Mouse (Mus musculus) heart, embryonic 16.5 days (tissue): ENCODE results near the gene Rdh11. TPM values are rescaled to one million over a fixed set of nuclear protein-coding genes. Genes with fewer than 3 reads are reported as not detected.
"Not testable (repeated sequence)": the region's sequence is repeated elsewhere in the genome, so short reads cannot be mapped to it uniquely, and the experiment has no call there.

Experiments
- ATAC-seq: fragments of 200-750 bp; cut with Nextera tagmentation; replicated peaks from 2 replicates; pipeline ENCODE4 v1.8.0; 2017; ENCODE audit warnings: moderate number of reproducible peaks; ENCODE audit not compliant: insufficient read depth, low FRiP score; ENCODE audit errors: extremely low read depth
- H3K27ac ChIP-seq: fragments of 300-500 bp; sonication (generic); 2 replicates; pipeline ENCODE4 v1.5.1; 2014; ENCODE audit warnings: mild to moderate bottlenecking, low read length, control low read depth, moderate library complexity
- H3K27me3 ChIP-seq: fragments of 300-500 bp; sonication (generic); 2 replicates; pipeline ENCODE4 v1.6.1; 2014; ENCODE audit warnings: low read length, mixed read lengths; ENCODE audit not compliant: control insufficient read depth, insufficient read depth
- H3K36me3 ChIP-seq: fragments of 300-500 bp; sonication (generic); 2 replicates; pipeline ENCODE4 v1.6.1; 2014; ENCODE audit not compliant: control insufficient read depth, insufficient read depth
- H3K4me1 ChIP-seq: fragments of 300-500 bp; sonication (generic); 2 replicates; pipeline ENCODE4 v1.6.1; 2014; ENCODE audit warnings: low read length, mixed read lengths; ENCODE audit not compliant: control insufficient read depth, insufficient read depth
- H3K4me2 ChIP-seq: fragments of 300-500 bp; sonication (generic); 2 replicates; pipeline ENCODE4 v1.6.1; 2014; ENCODE audit warnings: low read depth, mild to moderate bottlenecking, control low read depth, low read length
- H3K4me3 ChIP-seq: fragments of 300-500 bp; sonication (generic); 2 replicates; pipeline ENCODE4 v1.5.1; 2014; ENCODE audit warnings: mild to moderate bottlenecking, control low read depth, low read length
- H3K9ac ChIP-seq: fragments of 300-500 bp; sonication (generic); 2 replicates; pipeline ENCODE4 v1.6.1; 2014; ENCODE audit warnings: low read length, control low read depth
- H3K9me3 ChIP-seq: fragments of 300-500 bp; sonication (generic); replicated peaks from 2 replicates; pipeline ENCODE4 v1.6.1; 2016; ENCODE audit warnings: low read length; ENCODE audit not compliant: control insufficient read depth
- WGBS: fragments of 180-500 bp; shearing (Covaris S2); extraction: QIAGEN DNeasy Blood & Tissue Kit; methylation state at CpG from one replicate; pipeline ENCODE4 v1.1.7; 2014; 5-methylcytosine and 5-hydroxymethylcytosine counted together
- polyA plus RNA-seq: library from polyadenylated mRNA; unstranded; fragments of >200 nt; fragmentation: Nextera tagmentation; extraction: Ambion mirVana; gene quantifications from 2 replicates; pipeline ENCODE4 v1.2.1, GENCODE M21; 2015

The Rdh11 gene
- polyA plus RNA-seq, 1 experiment from 2014 or later, result 13.8 TPM

DNA sequence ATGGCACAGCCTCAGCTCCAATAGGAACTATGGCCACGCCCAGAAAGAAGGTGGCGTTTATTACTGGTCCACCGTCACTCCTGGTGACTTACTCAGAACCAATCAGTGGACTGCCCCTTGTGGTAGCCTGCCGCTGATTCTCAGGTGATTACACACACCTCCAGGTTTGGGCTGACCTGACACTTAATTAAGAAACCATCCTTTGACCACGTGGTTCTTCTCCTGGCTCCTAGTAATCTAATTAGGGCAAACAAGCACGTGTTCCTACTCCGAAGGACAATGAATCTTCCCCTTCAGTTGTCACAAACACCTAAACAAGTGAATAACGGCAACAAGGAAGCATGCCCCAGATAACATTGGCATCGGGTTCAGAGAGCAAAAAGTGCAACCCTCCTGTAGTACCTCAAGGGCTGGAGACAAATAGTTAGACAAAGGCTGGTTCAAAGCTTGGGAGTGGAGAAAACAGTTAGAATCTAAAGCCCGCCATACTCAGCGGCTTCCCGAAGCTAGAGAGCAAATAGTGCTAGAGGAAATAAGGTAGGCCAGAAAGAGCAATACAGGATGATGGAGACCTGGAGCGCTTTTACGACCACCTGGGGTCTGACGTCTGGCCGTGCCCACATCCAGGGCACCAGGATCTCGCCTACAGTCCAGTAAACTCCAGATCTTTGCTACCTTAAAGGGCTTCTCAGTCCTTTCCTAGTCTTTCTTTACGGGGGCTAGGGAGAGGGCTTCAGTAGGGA lies 991 bp downstream of the Rdh11 start:
- H3K4me1 ChIP-seq, result peaks cover 11% of the 10 kb centered on the region
- H3K27me3 ChIP-seq, result no peaks in the 10 kb centered on the region
- under 1% methylated on average over 18 of the region's 18 CpGs for WGBS
- peak; percentile 68 for ATAC-seq
- H3K27ac ChIP-seq, result peak overlapping the region; percentile 52
- H3K9ac ChIP-seq, result peak overlapping the region; percentile 82
- peak overlapping the region; percentile 68 for H3K4me3 ChIP-seq
- H3K9me3 ChIP-seq, result no peaks in the 10 kb centered on the region
- H3K36me3 ChIP-seq, result peaks cover 15% of the 10 kb centered on the region
- peak overlapping the region; percentile 98 for H3K4me2 ChIP-seq

DNA sequence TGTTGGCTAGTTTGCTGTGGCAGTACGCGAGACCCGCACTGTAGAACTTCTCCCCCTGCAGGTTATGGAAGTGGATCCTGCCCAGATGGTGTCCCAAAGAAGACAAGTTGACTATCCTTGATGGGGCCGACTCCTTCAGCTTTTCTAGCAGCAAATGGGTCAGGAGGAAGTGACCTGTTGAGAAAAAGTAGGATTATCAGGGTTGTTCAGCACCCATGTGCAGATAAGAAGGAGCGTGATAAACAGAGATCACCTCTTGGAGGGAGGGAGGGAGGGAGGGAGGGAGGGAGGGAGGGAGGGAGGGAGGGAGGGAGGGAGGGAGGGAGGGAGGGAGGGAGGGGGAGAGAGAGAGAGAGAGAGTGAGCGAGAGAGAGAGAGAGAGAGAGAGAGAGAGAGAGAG lies 6.9 kb downstream of the Rdh11 start:
- H3K36me3 ChIP-seq, result peaks cover 59% of the 10 kb centered on the region
- WGBS, result 82% methylated on average over 4 of the region's 6 CpGs
- not testable (repeated sequence) for H3K4me1 ChIP-seq, H3K27ac ChIP-seq, H3K4me2 ChIP-seq, H3K9me3 ChIP-seq, H3K27me3 ChIP-seq, ATAC-seq, H3K9ac ChIP-seq, H3K4me3 ChIP-seq

DNA sequence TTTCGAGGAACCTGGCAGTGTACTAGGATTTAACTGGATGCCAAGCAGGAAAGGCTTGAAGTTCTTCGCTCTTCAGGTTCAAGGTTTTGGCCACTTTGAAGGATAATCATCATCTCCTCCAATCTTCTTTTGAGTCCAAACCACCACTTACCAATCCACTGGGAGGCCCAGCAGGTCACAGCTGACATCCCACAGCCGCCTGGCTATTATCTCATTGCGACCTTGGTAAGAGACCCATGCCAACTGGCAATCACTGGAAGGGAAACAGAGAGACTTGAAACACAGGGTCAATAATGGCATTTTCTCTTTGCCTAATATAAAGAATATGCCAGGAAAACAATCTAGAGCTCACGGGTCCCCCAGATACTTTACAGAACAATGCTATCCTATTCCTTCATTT lies 16.1 kb downstream of the Rdh11 start:
- WGBS, result 89% methylated on average over 5 of the region's 5 CpGs
- peaks cover 7% of the 10 kb centered on the region for H3K4me1 ChIP-seq
- H3K4me2 ChIP-seq, result no peak overlapping the region
- no peaks in the 10 kb centered on the region for H3K27me3 ChIP-seq
- no peak overlapping the region for H3K27ac ChIP-seq
- H3K9me3 ChIP-seq, result no peaks in the 10 kb centered on the region
- no peak overlapping the region for H3K4me3 ChIP-seq
- no peak overlapping the region for H3K9ac ChIP-seq
- ATAC-seq, result no peak
- H3K36me3 ChIP-seq, result peaks cover 22% of the 10 kb centered on the region

DNA sequence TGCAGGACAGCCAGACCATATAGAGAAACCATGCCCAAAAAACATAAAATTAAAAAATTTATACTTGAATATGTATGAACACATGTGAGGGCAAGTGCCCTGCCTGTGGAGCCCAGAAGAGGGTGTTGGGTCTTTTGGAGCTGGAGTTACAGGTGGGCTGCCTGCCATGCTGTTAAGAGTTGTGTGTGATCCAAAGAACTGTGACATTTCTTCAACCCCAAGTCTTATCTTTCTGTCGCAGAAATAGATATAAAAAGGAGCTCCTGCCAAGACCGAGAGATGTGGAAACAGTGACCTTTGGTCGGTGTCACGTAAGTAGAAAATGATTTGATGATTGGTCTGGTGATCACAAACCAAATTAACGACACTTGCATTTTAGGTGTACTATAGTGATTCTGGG lies 18.4 kb downstream of the Rdh11 start:
- peaks cover 7% of the 10 kb centered on the region for H3K4me1 ChIP-seq
- 70% methylated on average over 5 of the region's 5 CpGs for WGBS

DNA sequence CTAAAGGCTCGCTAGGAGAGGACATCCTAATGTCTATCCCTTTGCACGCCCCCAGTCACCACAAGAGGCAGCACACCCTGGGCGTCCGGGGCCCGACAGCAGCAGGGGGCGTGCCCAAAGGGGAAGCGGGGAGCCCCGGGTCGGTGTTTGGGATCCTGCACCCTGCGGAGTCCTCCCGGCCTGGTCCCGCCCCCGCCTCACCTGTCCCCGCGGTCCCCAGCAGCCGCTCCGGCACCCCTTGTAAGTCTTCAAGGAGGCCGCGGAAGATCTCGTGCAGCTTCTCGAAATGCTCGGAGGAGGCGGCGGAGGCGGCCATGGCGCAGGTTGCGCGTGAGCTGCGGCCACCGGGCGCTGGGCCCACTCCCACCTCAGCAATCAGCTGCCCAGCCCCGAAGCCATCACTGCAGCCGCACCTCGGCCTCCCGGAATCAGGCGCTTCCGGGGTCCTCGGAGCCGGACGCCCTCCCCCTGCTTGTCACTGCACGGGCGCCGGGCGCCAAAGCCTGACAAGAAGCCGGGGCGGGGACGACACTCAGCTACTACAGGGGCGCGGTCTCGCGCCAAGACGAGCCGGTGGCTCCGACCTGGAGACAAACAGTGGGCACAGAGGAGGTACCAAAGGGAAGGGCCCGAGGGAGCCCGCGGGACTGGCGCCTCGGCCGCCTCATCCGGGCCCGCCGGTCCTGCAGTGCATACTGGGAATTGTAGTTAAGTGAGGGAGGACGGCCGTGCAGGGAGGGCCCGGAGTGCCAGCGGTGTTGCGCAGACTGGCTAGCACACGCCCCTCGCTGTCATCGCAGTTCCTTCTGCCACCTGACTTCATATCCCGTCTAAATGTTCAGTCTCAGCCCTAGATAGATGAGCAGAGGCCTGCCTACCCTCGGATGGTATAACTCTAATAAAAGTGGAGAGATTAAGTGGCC lies 19.8 kb downstream of the Rdh11 start, which contains the start of gene Vti1b:
TSS of gene Vti1b (minus strand) at position 649 of the 923 bp plus-strand sequence.
- Histone ChIP-seq H3K4me2 (peak within 1 kb of the TSS; percentile 86), H3K9me3 (no peaks in the 10 kb centered on the region), H3K9ac (peak within 1 kb of the TSS; percentile 94), H3K4me1 (peaks cover 7% of the 10 kb centered on the region), H3K27me3 (no peaks in the 10 kb centered on the region), H3K4me3 (peak within 1 kb of the TSS; percentile 100), H3K27ac (peak within 1 kb of the TSS; percentile 96), H3K36me3 (peaks cover 15% of the 10 kb centered on the region)
- WGBS, result under 1% methylated on average over 73 of the region's 73 CpGs
- peak; percentile 97 for ATAC-seq

More for the DNA sequence above, 18.4 kb downstream of the Rdh11 start:
- Histone ChIP-seq H3K27ac (no peak overlapping the region), H3K4me2 (no peak overlapping the region), H3K36me3 (peaks cover 18% of the 10 kb centered on the region), H3K9me3 (no peaks in the 10 kb centered on the region), H3K9ac (no peak overlapping the region), H3K4me3 (no peak overlapping the region), H3K27me3 (no peaks in the 10 kb centered on the region)
- ATAC-seq, result no peak

DNA sequence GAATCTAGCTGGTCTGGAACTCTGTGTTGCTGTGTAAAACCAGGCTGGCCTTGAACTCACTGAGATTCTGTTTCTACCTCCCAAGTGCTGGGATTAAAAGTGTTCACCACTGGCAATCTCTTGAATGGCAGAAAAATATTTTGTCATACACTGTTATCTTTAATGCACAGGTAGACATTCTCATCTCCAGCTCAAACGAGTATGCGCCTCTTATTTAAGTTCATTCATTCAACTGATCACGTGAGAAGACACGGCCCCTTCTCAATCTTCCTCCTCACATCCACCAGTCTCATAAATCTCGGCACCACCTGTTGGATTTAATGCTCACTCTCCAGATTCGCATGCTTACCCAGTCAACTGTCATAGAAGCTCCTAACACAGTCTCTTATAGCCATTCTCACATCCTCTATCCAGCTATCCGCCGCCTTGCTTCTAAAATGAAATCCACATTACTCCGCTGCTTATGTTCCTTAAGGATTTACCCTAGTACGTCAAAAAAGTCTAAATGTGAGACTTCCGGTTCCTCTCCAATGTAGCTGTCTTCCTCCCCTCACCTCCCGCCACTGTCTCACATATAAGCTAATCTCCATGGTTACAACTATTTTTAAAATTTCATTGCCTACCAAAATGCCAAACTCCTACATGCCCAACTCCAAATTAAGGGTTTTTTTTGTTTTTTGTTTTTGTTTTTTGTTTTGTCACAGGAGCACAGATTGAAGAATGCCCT lies 20.7 kb downstream of the Rdh11 start:
- WGBS, result 33% methylated on average over 12 of the region's 12 CpGs
- peak overlapping the region; percentile 94 for H3K9ac ChIP-seq
- peaks cover 7% of the 10 kb centered on the region for H3K4me1 ChIP-seq
- H3K27me3 ChIP-seq, result no peaks in the 10 kb centered on the region
- peak overlapping the region; percentile 100 for H3K4me3 ChIP-seq
- peak overlapping the region; percentile 86 for H3K4me2 ChIP-seq
- no peak for ATAC-seq
- H3K27ac ChIP-seq, result no peak overlapping the region; the same call in 1 of the 2 replicates
- no peaks in the 10 kb centered on the region for H3K9me3 ChIP-seq
- H3K36me3 ChIP-seq, result peaks cover 15% of the 10 kb centered on the region

DNA sequence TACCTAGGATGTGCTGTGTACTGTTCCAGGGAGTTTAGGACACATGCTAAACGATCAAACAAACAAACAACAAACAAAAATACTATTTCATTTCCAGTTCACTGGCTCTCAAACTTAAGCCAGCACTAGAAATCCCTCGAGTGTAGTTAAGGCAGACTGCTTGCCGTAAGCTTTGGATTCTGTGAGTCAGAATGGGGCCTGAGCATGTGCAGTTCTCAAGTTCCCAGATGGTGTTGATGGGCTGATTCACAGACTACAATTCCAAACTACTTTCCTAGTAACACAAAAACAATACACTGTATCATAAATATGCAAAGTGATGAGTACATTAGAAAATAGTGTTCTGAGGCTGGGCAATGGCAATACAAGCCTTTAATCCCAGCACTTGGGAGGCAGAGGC lies 21.7 kb downstream of the Rdh11 start:
- no peak overlapping the region for H3K4me3 ChIP-seq
- no peak overlapping the region for H3K27ac ChIP-seq
- H3K9ac ChIP-seq, result no peak overlapping the region
- H3K9me3 ChIP-seq, result no peaks in the 10 kb centered on the region
- peaks cover 7% of the 10 kb centered on the region for H3K4me1 ChIP-seq
- no peaks in the 10 kb centered on the region for H3K27me3 ChIP-seq
- no peak for ATAC-seq
- H3K36me3 ChIP-seq, result peaks cover 8% of the 10 kb centered on the region
- no peak overlapping the region for H3K4me2 ChIP-seq
- 79% methylated on average over 3 of the region's 3 CpGs for WGBS

DNA sequence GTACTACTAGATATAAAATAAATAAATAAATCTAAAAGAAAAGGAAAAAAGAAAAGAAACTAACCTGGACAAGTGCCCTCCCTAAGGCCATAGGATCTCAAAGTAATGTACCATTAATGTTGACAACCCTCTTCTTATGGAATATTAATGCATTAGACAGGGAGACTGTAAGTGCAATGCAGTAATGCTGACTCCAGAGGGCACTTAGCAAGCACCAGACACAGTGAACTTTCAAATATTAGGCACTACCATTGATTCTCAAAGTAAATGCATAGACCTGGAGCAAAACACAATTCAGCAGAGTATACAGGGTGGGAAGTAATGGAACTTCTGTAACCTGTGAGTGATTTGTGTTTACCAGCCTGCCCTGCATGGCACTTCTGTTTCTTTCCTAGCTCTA lies 22.9 kb downstream of the Rdh11 start:
- no peak for ATAC-seq
- Histone ChIP-seq H3K36me3 (no peaks in the 10 kb centered on the region), H3K4me1 (peaks cover 7% of the 10 kb centered on the region), H3K9ac (no peak overlapping the region), H3K27me3 (no peaks in the 10 kb centered on the region), H3K27ac (no peak overlapping the region), H3K9me3 (no peaks in the 10 kb centered on the region), H3K4me3 (no peak overlapping the region), H3K4me2 (no peak overlapping the region)
